Mouse (Mus musculus) E14TG2a.4 (cell line): ENCODE results near the gene Camsap1.

Experiments
- CTCF ChIP-seq: conservative IDR thresholded peaks from 2 replicates; pipeline ENCODE4 v1.5.1; 2014; ENCODE audit warnings: low read length
- POU5F1 ChIP-seq: IDR thresholded peaks from 2 replicates; pipeline ENCODE4 v1.6.1; 2014; ENCODE audit warnings: low read length, borderline replicate concordance

GRCm38 (mm10) chr2:25898970-25899369 lies 84.1 kb downstream of the Camsap1 start:
- TF ChIP-seq POU5F1 = no peak
- TF ChIP-seq CTCF = no peak
